Mouse (Mus musculus) megakaryocyte-erythroid progenitor cell, adult 5 weeks (primary cell): Measurements from ENCODE around the gene Zfp865. TPM values are rescaled to one million over a fixed set of nuclear protein-coding genes. Genes with fewer than 3 reads are reported as not detected.

ENCODE experiments used
- polyA plus RNA-seq: library from polyadenylated mRNA; stranded (reverse); fragments of >175 nt; gene quantifications from 2 replicates; pipeline ENCODE4 v1.2.3, GENCODE M21; 2012

The Zfp865 gene
- polyA plus RNA-seq = 75.2 and 76.9 TPM in 2 replicates

DNA sequence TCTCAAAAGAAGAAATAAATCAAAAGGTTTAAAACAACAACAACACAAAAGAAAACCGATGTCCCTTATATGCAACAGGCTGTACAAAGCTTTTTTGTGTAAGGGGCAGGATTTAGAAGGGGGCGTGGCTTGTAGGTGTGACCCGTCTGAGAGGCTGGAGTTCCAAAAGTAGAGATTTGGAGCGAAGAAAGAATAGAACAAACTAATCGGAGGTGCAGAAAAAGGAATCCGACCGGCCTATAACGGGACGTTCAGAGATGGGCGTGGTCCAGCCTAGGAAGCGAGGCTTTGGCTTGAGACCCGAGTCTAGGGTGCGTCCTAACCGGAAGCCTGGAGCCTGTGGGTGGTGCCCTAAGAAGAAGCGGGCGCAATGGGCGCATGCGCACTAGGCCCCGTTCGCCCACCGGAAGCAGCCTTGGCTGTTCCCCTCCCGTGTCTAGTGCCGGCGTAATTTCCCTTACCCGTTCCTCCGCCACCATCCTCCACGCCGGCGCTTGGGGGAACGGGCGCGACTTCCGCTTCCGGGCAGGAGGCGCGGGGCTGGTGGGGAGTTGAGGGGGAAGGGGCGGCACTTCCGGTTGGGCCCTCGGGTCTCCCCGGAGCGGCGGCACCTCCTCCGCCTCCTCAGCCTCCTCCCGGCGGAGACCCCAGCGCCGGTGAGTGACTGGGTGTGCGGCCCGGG, at the start of gene Zfp865, which contains the start of gene Ccdc106:
TSS of gene Zfp865 (plus strand) at position 377 of the 682 bp plus-strand sequence.
TSS of gene Ccdc106 (plus strand) at position 554 of the 682 bp plus-strand sequence.

DNA sequence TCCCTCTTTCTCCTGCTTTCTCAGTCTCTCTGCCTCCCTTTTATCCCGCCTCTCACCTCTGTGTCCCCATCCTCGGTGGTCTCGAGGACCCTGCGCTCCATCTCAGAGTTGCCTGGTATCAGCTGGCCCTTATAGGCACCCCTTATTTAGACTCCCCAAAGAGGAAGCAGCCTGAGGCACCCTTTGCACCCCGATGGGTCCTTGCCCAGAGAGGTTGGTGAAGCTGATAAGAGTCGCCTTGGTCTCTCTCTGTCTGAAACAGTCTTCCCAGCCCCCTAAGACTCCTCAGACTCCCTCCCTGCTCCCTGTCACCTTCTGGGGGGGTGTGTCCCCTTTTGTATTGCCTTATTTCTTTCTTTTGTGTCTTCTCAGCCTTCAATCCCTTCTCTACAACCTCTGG, 49.1 kb upstream of the Zfp865 start, which contains the start of gene Sbk3:
TSS of gene Sbk3 (minus strand) at position 101 of the 400 bp plus-strand sequence.

GRCm38 (mm10) chr7:4996003-4996895, 23.9 kb upstream of the Zfp865 start, which contains the start of gene Zfp579:
Zfp579 (minus strand) TSS chr7:4996158.

GRCm38 (mm10) chr7:5014251-5015117, 5.7 kb upstream of the Zfp865 start, which contains the start of the genes Zfp524 and Fiz1:
Zfp524 (plus strand) TSS chr7:5014415.
Fiz1 (minus strand) TSS chr7:5014697.

GRCm38 (mm10) chr7:5015118-5016001, 4.8 kb upstream of the Zfp865 start, which contains the start of gene Gm44973:
Gm44973 (plus strand) TSS chr7:5015496.

GRCm38 (mm10) chr7:5033818-5034217, 13.6 kb downstream of the Zfp865 start, which contains the start of gene 4632433K11Rik:
4632433K11Rik (plus strand) TSS chr7:5034118.

GRCm38 (mm10) chr7:5038109-5038732, 18.0 kb downstream of the Zfp865 start, which contains the start of gene Zfp784:
Zfp784 (minus strand) TSS chr7:5038446.

DNA sequence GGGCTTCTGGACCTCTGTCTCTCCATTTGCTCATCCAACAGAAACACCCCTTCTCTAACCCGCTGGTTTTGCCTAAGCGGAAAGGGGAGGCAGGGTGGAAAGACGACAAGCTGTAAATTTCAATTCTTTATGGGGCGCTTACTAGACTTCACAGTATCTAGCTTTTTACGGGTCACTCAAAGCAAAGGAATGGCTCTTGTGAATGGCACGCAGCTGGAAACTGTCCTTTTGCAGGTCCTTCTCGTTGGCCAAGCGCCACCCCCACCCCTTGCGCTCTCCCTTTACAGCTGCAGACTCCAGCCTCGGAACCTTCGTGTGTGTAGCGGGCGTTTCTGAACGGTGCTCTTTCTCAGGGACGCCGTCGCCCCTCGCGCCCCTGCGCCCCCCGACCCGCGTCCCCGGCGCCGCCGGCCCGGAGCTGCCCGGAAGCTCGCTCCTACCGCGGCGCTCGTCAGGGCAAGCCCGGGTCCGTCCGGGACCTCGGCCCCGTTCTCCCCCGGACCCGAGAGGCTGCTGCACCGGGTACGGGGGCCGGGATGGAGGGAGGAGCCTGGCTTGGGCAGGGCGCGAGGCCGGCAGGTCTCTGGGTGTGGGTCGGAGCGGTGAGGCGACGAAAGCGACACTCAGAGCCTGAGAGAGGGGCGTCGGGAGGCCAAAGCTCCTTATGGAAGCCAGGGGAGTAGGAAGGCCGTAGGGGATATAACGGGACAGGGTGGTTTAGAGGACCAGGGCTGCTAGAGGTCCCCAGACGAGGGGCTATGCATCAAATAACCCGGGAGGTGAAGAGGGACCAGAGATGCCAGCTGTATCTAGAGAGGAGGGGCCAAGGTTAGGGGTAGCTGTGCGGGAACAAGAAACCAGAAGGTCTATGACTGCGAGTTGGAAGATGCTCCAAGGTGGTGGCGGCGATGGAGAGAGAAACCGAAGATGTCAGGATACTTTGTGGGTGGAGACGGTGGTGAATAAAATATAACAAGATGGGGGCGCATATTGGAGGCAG, 31.3 kb downstream of the Zfp865 start, which contains the start of gene Zfp580:
TSS of gene Zfp580 (plus strand) at position 346 of the 1,000 bp plus-strand sequence.

DNA sequence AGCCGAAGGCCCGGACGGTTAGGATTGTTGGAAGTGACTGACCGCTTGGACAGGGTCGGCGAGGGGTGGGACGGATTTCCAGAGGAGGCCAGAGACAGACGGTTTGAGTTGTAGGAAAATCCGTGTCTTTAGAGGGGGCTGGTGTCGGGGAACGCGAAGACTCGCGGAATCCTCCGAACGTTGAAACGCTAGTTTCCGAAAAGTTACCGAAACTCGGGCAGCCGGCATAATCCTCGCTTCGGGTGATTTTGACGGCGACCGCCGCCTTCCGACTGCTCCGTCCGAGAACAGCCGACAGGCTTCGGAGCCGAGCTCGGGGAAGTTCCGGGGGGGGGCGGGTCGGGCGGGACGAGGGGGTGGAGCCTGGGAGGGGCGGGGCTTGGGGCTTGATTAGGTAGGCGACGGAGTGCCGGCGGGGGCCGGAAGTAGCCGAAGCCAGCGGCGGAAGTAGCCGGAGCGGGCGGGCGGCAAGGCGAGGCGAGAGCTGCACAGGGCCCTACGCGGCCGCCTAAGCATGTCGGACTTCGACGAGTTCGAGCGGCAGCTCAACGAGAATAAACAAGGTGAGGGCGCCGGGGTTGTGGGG, 41.7 kb downstream of the Zfp865 start, which contains the start of gene U2af2:
TSS of gene U2af2 (plus strand) at position 370 of the 586 bp plus-strand sequence.

GRCm38 (mm10) chr7:5080010-5080751, 60.0 kb downstream of the Zfp865 start, which contains the start of gene Epn1:
Epn1 (plus strand) TSS chr7:5080235.

Other genes with a start within 250 kb of the Zfp865 start
- gene Fam71e2, start 249.1 kb upstream of the Zfp865 start, polyA plus RNA-seq = not detected in 2 replicates
- 0.10 and 1.1 TPM in 2 replicates for gene Il11, start 237.5 kb upstream of the Zfp865 start, polyA plus RNA-seq
- gene Tmem190, start 237.4 kb upstream of the Zfp865 start, polyA plus RNA-seq = not detected in 2 replicates
- 57.5 and 58.8 TPM in 2 replicates for gene Tmem238, start 230.7 kb upstream of the Zfp865 start, polyA plus RNA-seq
- gene Rpl28, start 227.5 kb upstream of the Zfp865 start, polyA plus RNA-seq = 10,504 and 11,093 TPM in 2 replicates
- 251 TPM in 2 replicates for gene Ube2s, start 207.8 kb upstream of the Zfp865 start, polyA plus RNA-seq
- gene Shisa7, start 175.7 kb upstream of the Zfp865 start, polyA plus RNA-seq = 0.24 and 0.79 TPM in 2 replicates
- gene Isoc2b, start 150.1 kb upstream of the Zfp865 start, polyA plus RNA-seq = 7.7 and 11.8 TPM in 2 replicates
- gene Isoc2a, start 143.2 kb upstream of the Zfp865 start, polyA plus RNA-seq = 27.0 and 29.3 TPM in 2 replicates
- gene Gm36210, start 113.9 kb upstream of the Zfp865 start, polyA plus RNA-seq = 0.09 and 0.28 TPM in 2 replicates
- gene Zfp628, start 105.2 kb upstream of the Zfp865 start, polyA plus RNA-seq = 76.1 and 85.0 TPM in 2 replicates
- gene Nat14, start 98.3 kb upstream of the Zfp865 start, polyA plus RNA-seq = 1.3 and 1.9 TPM in 2 replicates
- gene Ssc5d, start 94.6 kb upstream of the Zfp865 start, polyA plus RNA-seq = 0.08 and 0.10 TPM in 2 replicates
- 0.04 and 0.17 TPM in 2 replicates for gene Sbk2, start 56.0 kb upstream of the Zfp865 start, polyA plus RNA-seq
- not detected in 2 replicates for gene Sbk3, start 49.2 kb upstream of the Zfp865 start, polyA plus RNA-seq
- 53.1 and 73.1 TPM in 2 replicates for gene Zfp579, start 24.2 kb upstream of the Zfp865 start, polyA plus RNA-seq
- gene Zfp524, start 6.0 kb upstream of the Zfp865 start, polyA plus RNA-seq = 49.6 and 56.4 TPM in 2 replicates
- 55.3 and 63.3 TPM in 2 replicates for gene Fiz1, start 5.7 kb upstream of the Zfp865 start, polyA plus RNA-seq
- not detected in 2 replicates for gene Gm44973, start 4.9 kb upstream of the Zfp865 start, polyA plus RNA-seq
- gene Ccdc106, start 177 bp downstream of the Zfp865 start, polyA plus RNA-seq = 0.83 and 1.2 TPM in 2 replicates
- not detected in 2 replicates for gene 4632433K11Rik, start 13.7 kb downstream of the Zfp865 start, polyA plus RNA-seq
- gene Zfp784, start 18.1 kb downstream of the Zfp865 start, polyA plus RNA-seq = 1.3 and 2.7 TPM in 2 replicates
- gene Zfp580, start 31.2 kb downstream of the Zfp865 start, polyA plus RNA-seq = 36.3 and 49.1 TPM in 2 replicates
- gene U2af2, start 41.8 kb downstream of the Zfp865 start, polyA plus RNA-seq = 486 and 623 TPM in 2 replicates
- 527 and 560 TPM in 2 replicates for gene Epn1, start 59.9 kb downstream of the Zfp865 start, polyA plus RNA-seq
- not detected in 2 replicates for gene Rfpl4, start 96.6 kb downstream of the Zfp865 start, polyA plus RNA-seq
- gene Rasl2-9, start 105.6 kb downstream of the Zfp865 start, polyA plus RNA-seq = 0.11 TPM in 1 of 2 replicates, not detected in the other
- gene Vmn1r55, start 129.3 kb downstream of the Zfp865 start, polyA plus RNA-seq = not detected in 2 replicates
- not detected in 2 replicates for gene Vmn1r56, start 176.4 kb downstream of the Zfp865 start, polyA plus RNA-seq
- gene Vmn1r57, start 198.1 kb downstream of the Zfp865 start, polyA plus RNA-seq = not detected in 2 replicates